ENCODE assay signal across 8 mouse cellular contexts in the genomic region with DNA sequence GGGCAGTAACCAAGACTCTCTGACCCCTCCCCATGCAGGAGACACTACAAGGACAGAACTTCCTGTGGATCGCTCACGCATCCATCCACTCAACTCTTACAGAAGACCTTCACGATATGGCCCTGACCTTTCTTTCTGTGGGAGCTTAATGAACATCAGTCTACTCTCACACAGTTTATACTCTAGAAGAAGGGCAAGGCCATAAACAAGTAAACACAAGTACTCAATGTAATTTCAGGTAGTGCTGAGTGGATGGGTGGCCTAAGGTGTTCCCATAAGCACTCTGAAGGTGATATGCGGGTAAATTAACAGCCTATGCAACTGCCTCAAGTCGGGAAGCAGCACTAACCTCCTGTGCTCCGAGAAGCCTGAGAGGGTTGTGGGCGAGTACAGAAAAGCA. TPM values are rescaled to one million over a fixed set of nuclear protein-coding genes. Genes with fewer than 3 reads are reported as not detected.
DNase-seq lines count a peak whose midpoint lies in the region; ATAC-seq and TF ChIP-seq lines count a peak whose summit lies in the region.

No protein-coding gene starts in this region.

- no peak overlapping the region for H3K27ac ChIP-seq in lung, embryonic 14.5 days (ENCODE audit: low read depth)
- H3K27ac ChIP-seq in forebrain, embryonic 10.5 days, result 0 out of 2 replicates have a peak overlapping the region, but pooled peaks have one; percentile 88
- no peak overlapping the region for H3K27ac ChIP-seq in intestine, postnatal 0 days (ENCODE audit: low read depth, low read length)
- no peak overlapping the region for H3K27ac ChIP-seq in neural tube, embryonic 13.5 days (replicated peaks)

- H3K36me3 ChIP-seq in lung, embryonic 14.5 days (ENCODE audit: insufficient read depth), result peaks cover 36% of the 10 kb centered on the region
- peaks cover 32% of the 10 kb centered on the region for H3K36me3 ChIP-seq in forebrain, embryonic 10.5 days (replicated peaks)
- H3K36me3 ChIP-seq in intestine, postnatal 0 days (ENCODE audit: control insufficient read depth, insufficient read depth), result peaks cover 24% of the 10 kb centered on the region
- H3K36me3 ChIP-seq in neural tube, embryonic 13.5 days, result peaks cover 31% of the 10 kb centered on the region

- peak overlapping the region; percentile 68 for H3K4me2 ChIP-seq in lung, embryonic 14.5 days
- peak overlapping the region; percentile 92 for H3K4me2 ChIP-seq in intestine, postnatal 0 days (replicated peaks; ENCODE audit: low read depth)
- H3K4me2 ChIP-seq in neural tube, embryonic 13.5 days, result peak overlapping the region; percentile 84

- no peaks in the 10 kb centered on the region for H3K9me3 ChIP-seq in lung, embryonic 14.5 days (ENCODE audit: low read depth, low read length)
- H3K9me3 ChIP-seq in forebrain, embryonic 10.5 days, result no peaks in the 10 kb centered on the region
- no peaks in the 10 kb centered on the region for H3K9me3 ChIP-seq in intestine, postnatal 0 days (ENCODE audit: control insufficient read depth)
- no peaks in the 10 kb centered on the region for H3K9me3 ChIP-seq in neural tube, embryonic 13.5 days

- H3K4me1 ChIP-seq in lung, embryonic 14.5 days (ENCODE audit: insufficient read depth), result peaks cover 4% of the 10 kb centered on the region; the same call in 1 of the 2 replicates
- H3K4me1 ChIP-seq in forebrain, embryonic 10.5 days, result peaks cover 25% of the 10 kb centered on the region
- H3K4me1 ChIP-seq in intestine, postnatal 0 days (replicated peaks; ENCODE audit: control insufficient read depth, insufficient read depth, low read length), result no peaks in the 10 kb centered on the region; the same call in 1 of the 2 replicates
- H3K4me1 ChIP-seq in neural tube, embryonic 13.5 days (replicated peaks), result peaks cover 25% of the 10 kb centered on the region

- H3K9ac ChIP-seq in lung, embryonic 14.5 days, result peak overlapping the region; percentile 78
- H3K9ac ChIP-seq in intestine, postnatal 0 days (ENCODE audit: low read depth, low read length), result peak overlapping the region; percentile 75; the same call in 1 of the 2 replicates
- peak overlapping the region; percentile 82 for H3K9ac ChIP-seq in neural tube, embryonic 13.5 days

- DNase-seq in lung, embryonic 14.5 days, result no peak
- no peak for DNase-seq in lung, adult 18-20 months
- no peak for DNase-seq in forebrain, embryonic 10.5 days (ENCODE audit: extremely low spot score, low spot score)
- DNase-seq in T-cell, adult 2 months (ENCODE audit: low spot score), result no peak
- no peak for DNase-seq in adrenal gland, postnatal 4 days (ENCODE audit: low spot score in 2 of 2)

- WGBS in lung, embryonic 14.5 days, result 72% methylated on average over 7 of the region's 7 CpGs
- WGBS in forebrain, embryonic 10.5 days, result 82% methylated on average over 7 of the region's 7 CpGs
- WGBS in intestine, postnatal 0 days, result 73% methylated on average over 7 of the region's 7 CpGs
- 82% methylated on average over 7 of the region's 7 CpGs for WGBS in neural tube, embryonic 13.5 days

- no peaks in the 10 kb centered on the region for H3K27me3 ChIP-seq in lung, embryonic 14.5 days (ENCODE audit: insufficient read depth, low read length)
- H3K27me3 ChIP-seq in forebrain, embryonic 10.5 days (ENCODE audit: poor library complexity, severe bottlenecking), result peaks cover 6% of the 10 kb centered on the region
- H3K27me3 ChIP-seq in intestine, postnatal 0 days (replicated peaks; ENCODE audit: control insufficient read depth, insufficient read depth, low read length), result no peaks in the 10 kb centered on the region
- peaks cover 4% of the 10 kb centered on the region; the same call in 1 of the 2 replicates for H3K27me3 ChIP-seq in neural tube, embryonic 13.5 days

- TF ChIP-seq CTCF in lung, embryonic 14.5 days (IDR thresholded peaks at IDR 0.05; ENCODE audit: low read depth), result no peak
- no peak for TF ChIP-seq CTCF in intestine, postnatal 0 days (IDR thresholded peaks at IDR 0.05; ENCODE audit: low read depth)

- H3K4me3 ChIP-seq in lung, embryonic 14.5 days (ENCODE audit: low read depth, low read length), result peak overlapping the region; percentile 75
- H3K4me3 ChIP-seq in forebrain, embryonic 10.5 days, result peak overlapping the region; percentile 83
- peak overlapping the region; percentile 81 for H3K4me3 ChIP-seq in intestine, postnatal 0 days (ENCODE audit: low read depth, low read length)
- peak overlapping the region; percentile 65 for H3K4me3 ChIP-seq in neural tube, embryonic 13.5 days

- ATAC-seq in lung, embryonic 14.5 days (ENCODE audit: insufficient read depth), result no peak
- ATAC-seq in intestine, postnatal 0 days, result no peak
- no peak for ATAC-seq in neural tube, embryonic 13.5 days (ENCODE audit: low read depth)
- ATAC-seq in granulocyte monocyte progenitor cell, adult 5-6 weeks (replicated peaks; ENCODE audit: poor library complexity, severe bottlenecking), result no peak

RNA-seq across cellular contexts. Expression of gene Tgds, which starts 1.1 kb away (rescaled TPM):
- 32.6 and 33.0 TPM in 2 replicates for polyA plus RNA-seq in lung, embryonic 14.5 days (2014; fragmentation: Nextera tagmentation; extraction: Ambion mirVana)
- 28.4 and 30.6 TPM in 2 replicates for polyA plus RNA-seq in forebrain, embryonic 10.5 days (2016; fragmentation: Nextera tagmentation; extraction: Ambion mirVana)
- polyA plus RNA-seq in intestine, postnatal 0 days (2015; fragmentation: Nextera tagmentation; extraction: Ambion mirVana), result 29.4 and 31.6 TPM in 2 replicates
- 20.2 and 24.5 TPM in 2 replicates for polyA plus RNA-seq in neural tube, embryonic 13.5 days (2015; fragmentation: Nextera tagmentation; extraction: Ambion mirVana)
- 14.2 and 34.4 TPM in 2 replicates for total RNA-seq in granulocyte monocyte progenitor cell, adult 5-6 weeks (2014; fragmentation: Nextera tagmentation)
- total RNA-seq in granulocyte monocyte progenitor cell, adult 5-6 weeks (2017), result 18.0 and 31.4 TPM in 2 replicates
- total RNA-seq in adrenal gland, postnatal 4 days (2021), result 10 to 100 TPM; 28.6 to 31.1 TPM

RNA-seq across cellular contexts. Expression of gene Gpr180, which starts 5.5 kb away (rescaled TPM):
- 64.2 and 66.8 TPM in 2 replicates for polyA plus RNA-seq in lung, embryonic 14.5 days (2014; fragmentation: Nextera tagmentation; extraction: Ambion mirVana)
- polyA plus RNA-seq in forebrain, embryonic 10.5 days (2016; fragmentation: Nextera tagmentation; extraction: Ambion mirVana), result 36.8 and 37.7 TPM in 2 replicates
- polyA plus RNA-seq in intestine, postnatal 0 days (2015; fragmentation: Nextera tagmentation; extraction: Ambion mirVana), result 27.2 and 27.5 TPM in 2 replicates
- 41.8 and 42.0 TPM in 2 replicates for polyA plus RNA-seq in neural tube, embryonic 13.5 days (2015; fragmentation: Nextera tagmentation; extraction: Ambion mirVana)
- total RNA-seq in granulocyte monocyte progenitor cell, adult 5-6 weeks (2014; fragmentation: Nextera tagmentation), result 15.0 and 29.7 TPM in 2 replicates
- total RNA-seq in granulocyte monocyte progenitor cell, adult 5-6 weeks (2017), result 10.3 and 12.7 TPM in 2 replicates
- total RNA-seq in adrenal gland, postnatal 4 days (2021), result 10 to 100 TPM; 30.7 to 31.3 TPM
